Mouse (Mus musculus) left cerebral cortex, adult 9 months (tissue): ENCODE data around the gene Pigc.

Experiments
- DNase-seq, 2 experiments: peaks; one replicate each; pipeline ENCODE4 v3.0.0; 2022; ENCODE audit warnings: low spot score in 2 of 2

Pigc gene

GRCm38 (mm10) chr1:161968589-161969407, at the start of gene Pigc:
TSS of gene Pigc (plus strand) at chr1:161969186.
- DNase-seq = peak; percentile 85 to 96

DNA sequence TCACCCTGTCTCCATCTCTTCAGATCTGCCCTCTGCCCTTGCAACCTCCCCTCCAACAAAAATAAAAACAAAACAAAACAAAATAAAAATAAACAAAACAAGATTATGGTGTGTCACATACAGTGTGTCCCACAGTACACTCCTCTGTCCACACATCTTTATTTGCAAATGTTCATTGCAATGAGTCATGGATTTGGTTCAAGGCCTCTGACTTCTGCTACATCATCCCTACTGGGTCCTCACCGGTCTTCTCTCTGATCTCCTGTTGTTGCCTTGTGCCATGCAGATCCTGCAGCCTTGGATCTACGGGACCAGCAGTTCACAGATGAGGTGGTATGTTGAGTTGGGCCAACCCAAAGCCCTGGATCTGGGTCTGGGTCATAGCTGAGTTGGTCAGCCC, 49.4 kb upstream of the Pigc start:
- no peak for DNase-seq

DNA sequence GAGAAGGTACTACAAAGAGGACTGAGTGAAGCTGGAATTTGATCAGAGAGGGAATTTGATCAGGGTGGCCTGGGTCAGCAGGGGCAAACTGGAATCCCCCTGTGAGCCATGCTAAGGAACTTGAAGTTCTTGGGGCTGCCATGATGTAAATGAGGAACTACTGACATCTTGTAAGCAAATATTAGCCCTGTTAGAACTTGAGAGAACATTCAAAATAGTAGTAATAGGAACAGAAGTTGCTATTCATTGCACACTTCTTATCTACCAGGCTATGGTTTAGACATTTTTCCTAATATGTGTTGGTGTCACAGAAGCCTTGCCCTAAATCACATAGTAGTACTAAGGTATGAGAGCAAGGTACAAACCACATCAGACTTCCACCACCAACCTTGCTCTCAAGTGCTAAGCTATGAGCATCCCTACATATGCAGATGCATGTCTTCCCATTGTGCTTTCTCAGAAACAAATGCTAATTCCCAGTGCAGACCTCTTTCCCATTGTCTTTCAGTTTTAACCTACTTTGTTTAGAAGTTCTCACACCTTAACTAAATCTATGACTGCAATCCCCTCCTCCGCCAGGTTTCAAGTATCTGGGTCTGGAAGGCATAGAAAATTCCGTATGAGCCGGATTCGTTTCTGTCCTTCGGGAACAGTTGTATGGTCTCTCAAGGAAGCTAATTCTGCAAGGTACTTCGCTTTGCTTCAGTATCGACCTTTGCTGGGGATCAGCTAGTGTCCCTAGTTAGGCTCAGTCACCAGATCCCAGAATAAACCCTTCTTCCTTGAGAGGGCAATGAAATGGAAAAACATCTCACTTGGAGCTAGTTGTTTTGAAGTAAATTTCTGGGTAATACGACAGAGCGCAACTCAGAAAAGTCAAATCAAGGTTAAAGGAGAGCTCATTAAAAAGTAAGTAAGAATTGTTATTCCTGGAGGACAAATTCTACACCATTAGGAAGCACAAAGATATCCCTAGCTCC, 48.2 kb upstream of the Pigc start:
- no peak for DNase-seq

GRCm38 (mm10) chr1:161921928-161922327, 47.1 kb upstream of the Pigc start:
- no peak for DNase-seq

DNA sequence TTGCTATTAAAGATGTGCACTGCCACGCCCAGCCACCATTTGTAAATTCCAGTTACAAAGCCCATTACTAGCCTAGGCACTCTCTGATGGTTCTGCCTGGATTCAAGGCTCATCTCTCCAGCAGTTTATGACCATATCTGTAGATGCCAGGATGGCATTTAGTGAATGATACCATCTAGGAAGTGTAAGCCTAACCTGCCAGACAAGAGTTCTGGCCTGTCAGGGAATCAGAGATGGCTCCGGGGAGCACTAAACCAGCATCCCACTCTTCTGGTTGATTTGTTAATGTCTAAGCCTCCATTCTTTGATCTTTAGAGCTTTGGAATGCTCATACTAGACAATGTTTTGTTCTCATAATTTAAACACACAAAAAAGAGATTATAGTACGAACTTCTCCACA, 44.7 kb upstream of the Pigc start:
- no peak for DNase-seq

GRCm38 (mm10) chr1:161925281-161925805, 43.6 kb upstream of the Pigc start:
- DNase-seq = peak in 1 of 2 experiments; percentile 2

DNA sequence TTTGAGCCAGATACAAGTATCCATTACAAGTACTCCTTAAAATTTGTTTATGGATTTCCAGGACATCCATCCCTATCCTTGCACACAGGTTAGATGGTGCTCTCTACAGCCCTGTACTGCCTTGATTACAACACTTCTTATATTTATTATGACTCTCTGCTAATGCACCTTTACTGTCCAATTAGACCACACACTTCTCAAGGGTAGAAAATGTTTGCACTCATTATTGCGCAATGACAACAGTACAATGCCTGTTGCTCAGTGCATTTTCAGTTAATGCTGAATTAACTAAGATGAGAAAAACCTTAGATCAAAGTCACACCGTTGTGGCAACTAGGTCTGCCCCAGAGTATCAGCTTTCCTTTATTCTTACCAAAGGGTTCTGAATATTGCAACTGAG, 41.0 kb upstream of the Pigc start:
- no peak for DNase-seq

DNA sequence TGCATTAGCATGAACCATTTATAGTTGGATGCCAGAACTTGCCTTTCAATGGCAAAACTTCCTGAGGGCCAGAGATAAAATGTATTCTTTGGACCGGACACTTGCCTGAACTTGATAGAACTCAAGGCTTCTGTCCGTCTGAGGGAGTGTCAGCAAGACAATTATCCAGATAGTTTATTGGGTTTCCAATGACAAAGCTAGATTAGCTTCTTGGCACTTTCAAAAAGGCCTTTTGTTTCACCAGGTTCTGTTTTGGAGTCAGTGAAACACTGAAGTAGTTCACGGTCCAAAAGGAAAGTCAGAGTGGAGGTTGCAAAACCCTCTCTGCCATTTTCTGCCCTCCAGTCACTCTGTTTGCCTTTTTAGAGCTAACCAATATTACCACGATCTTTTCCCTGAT, 37.7 kb upstream of the Pigc start:
- DNase-seq = no peak

- DNase-seq = no peak
These were observed 37.2 kb upstream of the Pigc start for GRCm38 (mm10) chr1:161931817-161932216.

DNA sequence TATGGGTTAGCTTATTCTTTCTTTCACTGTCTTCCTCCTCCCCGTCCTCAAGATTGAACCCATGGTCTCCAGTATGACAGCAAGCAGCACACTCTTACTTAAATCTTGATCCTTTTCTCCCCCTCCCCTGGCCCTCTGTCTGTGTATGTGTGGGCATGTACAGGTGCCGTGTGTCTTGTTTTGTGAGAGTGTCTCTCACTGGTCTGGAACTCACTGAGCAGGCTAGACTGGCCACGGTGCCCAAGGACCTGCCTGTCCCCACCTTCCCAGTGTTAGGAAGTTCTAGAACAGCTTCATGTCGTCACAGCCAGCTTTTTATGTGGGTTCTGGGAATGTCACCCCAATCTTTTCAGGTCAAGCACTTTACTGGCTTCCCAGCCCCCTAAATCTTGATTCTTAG, 36.7 kb upstream of the Pigc start:
- no peak for DNase-seq

DNA sequence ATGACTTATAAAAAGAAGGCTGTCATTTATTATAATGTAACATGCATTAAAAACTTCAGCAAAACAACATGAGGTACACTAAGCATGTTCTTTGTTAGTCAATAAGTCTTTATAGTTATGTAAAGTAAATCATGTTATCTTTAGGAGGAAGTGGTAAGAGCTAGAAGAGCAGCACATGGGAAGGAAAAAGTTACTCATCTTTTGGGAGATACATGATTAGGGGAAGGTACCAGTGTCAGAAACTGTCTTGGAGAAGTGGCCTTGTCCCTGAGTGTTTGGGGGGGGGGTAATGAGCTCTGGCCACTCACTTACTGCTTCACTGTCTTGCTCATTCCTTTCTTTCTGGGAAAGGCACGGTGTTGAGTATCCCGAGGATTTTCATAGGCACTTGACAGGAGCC, 26.9 kb upstream of the Pigc start:
- no peak for DNase-seq

DNA sequence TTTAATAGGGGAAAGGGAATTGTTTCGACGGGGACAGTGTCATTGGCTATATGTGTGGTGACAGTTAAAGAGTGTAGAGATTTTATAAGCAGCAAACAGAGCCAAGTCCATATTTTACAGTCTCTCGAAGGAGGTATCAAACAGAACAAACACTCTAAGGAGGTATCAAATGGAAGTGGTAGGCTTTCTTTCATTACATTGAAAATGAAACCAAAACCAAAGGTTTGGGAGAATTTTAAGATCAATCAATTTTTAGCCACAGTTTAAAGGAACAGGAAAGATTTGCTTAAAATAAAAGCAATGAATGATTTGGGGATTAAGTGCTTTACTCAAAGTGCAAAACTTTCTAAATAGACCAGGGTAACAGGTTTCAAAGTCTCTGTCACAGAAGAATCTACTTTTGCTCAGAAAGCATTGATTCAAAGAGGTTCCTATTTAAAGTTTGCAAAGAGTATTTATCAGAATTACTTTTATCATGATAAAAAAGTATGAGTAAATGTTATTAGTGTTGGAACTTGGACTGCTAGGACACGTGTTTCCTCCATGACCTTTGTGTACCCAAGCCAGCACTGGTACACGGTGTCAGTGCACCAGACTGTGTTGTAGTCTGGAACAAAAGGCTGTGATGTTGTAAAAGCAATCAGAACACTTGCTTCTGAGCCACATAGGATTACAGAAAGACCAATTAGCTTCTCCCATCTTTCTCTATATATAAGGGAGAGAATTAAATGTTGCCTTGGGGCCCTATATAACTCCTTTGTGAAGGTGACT, 17.8 kb upstream of the Pigc start:
- no peak for DNase-seq

DNA sequence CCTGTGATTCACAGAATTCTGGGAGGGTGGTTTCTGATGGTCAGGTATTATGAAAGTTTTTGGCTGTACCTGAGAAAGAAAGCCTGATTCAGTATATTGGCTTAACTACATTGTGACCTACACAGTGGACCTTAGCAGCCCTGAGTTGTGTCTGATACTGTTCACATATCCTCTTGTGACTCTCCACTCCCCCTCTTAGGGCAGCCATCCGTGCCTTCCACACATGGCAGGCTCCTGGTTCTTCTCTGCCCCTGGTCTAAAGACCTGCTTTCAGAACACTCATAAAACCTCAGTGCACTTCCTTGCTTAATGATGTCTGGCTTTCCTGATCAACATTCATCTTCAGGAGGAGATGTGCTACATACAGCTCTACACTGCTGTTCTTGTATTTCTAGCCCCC, 16.4 kb upstream of the Pigc start:
- no peak for DNase-seq

DNA sequence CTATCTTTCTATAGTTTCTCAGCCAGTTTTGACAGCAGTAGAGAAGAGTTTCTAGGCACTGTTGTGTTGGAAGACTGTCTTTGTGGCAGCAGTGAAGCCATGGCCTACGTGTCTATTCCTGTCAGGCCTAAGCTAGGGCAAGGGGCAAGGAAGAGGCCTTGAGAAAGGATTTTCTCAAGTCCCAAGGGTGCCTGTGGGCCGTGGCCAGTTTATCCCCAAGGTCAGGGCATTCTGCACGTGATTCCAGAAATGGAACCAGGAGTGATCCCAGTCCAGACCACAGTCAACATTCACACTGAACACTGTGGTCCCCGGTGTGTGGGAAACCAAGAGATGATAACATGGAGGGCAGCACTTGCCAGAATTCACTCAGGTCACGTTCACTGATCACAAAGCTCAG, 13.1 kb upstream of the Pigc start:
- no peak for DNase-seq

- DNase-seq = no peak
These were observed 10.7 kb upstream of the Pigc start for GRCm38 (mm10) chr1:161957964-161958950.

- no peak for DNase-seq
These were observed 6.3 kb upstream of the Pigc start for GRCm38 (mm10) chr1:161962465-161963377.

GRCm38 (mm10) chr1:161967936-161968335, 1.1 kb upstream of the Pigc start:
- DNase-seq = no peak

GRCm38 (mm10) chr1:161970874-161971273, 1.9 kb downstream of the Pigc start:
- DNase-seq = no peak

GRCm38 (mm10) chr1:161972233-161972632, 3.2 kb downstream of the Pigc start:
- DNase-seq = peak in 1 of 2 experiments; percentile 30
